Mouse (Mus musculus): ENCODE data around the gene 4931414P19Rik.

Gene 4931414P19Rik

DNA sequence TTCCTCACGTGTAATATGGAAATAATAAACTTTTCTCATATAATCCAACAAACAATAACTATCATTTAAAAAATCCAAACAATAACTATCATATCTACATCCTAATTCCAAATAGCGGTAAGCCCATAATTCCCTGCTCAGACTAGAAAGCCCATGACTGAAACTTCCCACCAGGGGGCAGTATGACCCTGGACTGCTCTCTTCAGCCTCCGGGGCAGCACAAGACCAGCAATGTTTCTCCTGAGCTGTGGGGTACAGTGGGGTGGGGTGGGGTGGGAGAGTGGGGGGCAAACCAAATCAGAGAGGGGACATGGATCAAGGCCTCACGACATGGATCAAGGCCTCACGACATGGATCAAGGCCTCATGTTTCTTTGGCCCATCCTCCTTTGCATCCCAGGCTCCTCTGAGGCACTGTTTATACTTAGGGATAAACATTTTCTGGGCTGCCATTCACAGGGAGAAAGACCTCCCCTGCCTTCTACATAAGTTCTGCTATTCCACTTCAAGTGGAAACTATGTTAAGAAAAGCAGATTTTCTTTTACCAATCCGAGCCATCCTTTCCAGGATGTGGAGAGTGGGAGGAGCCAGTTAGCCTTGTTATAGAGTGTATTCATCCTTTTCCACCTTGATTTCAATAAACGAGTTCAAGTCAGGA, 22.0 kb downstream of the 4931414P19Rik start:
- in situ Hi-C loops (cut with MseI, MboI), result no loop called here

GRCm38 (mm10) chr14:54582536-54582935, 23.3 kb downstream of the 4931414P19Rik start:
- in situ Hi-C loops (cut with MseI, MboI), result no loop called here

DNA sequence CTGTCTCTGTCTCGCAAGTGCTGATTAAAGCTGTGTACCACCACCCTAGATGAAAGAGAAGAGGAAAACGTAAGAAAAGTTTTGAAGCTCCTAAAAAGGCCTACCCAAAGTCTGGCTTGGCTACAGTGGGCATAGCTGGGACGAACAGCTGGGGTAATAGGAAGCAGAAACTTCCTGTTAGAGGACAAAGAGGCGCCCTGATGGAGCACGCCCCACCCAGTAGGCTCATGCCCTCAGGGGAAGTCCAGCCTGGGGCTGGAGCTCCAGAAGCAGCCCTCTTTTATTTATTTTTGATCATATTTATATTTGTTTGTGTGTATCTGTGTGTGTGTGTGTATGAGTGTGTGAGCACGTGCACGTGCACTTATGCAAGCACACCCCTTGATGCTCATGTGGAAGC, 26.2 kb downstream of the 4931414P19Rik start:
- in situ Hi-C loops (cut with MseI, MboI), result no loop called here

- in situ Hi-C loops (cut with MseI, MboI), result no loop called here
Measured at GRCm38 (mm10) chr14:54578063-54578462, 27.7 kb downstream of the 4931414P19Rik start.

GRCm38 (mm10) chr14:54577089-54577982, 28.5 kb downstream of the 4931414P19Rik start, which contains the start of gene Ajuba:
Gene Ajuba, minus strand, starts transcription at chr14:54577558.
- in situ Hi-C loops (cut with MseI, MboI), result no loop called here

DNA sequence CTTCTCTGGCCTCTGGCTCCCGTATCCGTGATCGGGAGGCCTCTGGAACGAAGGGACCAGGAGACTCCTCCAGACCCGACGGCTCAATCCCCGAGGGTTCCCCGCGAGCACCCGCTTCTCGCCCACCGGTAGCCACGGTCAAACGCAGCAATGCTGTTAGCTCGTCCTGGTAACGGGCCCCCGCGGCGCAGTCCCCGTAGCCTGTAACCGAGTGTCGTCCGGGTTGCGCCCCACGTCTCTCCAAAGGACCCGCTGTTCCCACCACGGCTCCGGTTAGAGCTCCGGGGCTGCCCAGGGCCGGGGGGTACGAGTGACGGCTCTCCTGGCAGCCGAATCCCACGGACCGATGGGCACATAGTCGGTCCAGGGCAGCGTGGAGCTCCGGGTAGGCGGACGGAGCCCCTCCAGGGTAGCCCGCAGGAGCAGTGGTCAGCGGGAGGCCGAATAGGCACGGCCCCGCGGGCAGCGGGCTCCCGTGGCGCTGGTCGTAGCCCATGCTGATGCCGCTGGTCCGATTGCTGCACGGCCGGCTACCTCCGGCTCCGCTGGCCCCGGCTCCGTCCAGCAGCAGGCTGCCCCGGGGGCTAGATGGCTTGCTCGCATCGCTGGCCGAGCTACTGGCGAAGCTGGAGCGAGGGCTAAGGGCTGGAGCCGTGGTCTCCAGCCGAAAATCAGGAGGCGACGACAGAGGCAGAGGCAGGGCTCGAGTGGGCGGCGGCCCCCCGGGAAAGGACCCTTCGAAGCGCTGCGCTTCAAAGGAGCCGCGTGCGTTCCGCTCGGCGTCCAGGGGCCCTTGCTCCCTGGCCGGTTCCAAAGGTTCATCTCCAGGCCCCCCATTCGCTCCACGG, 29.3 kb downstream of the 4931414P19Rik start:
- in situ Hi-C loops (cut with MseI, MboI), result no loop called here

DNA sequence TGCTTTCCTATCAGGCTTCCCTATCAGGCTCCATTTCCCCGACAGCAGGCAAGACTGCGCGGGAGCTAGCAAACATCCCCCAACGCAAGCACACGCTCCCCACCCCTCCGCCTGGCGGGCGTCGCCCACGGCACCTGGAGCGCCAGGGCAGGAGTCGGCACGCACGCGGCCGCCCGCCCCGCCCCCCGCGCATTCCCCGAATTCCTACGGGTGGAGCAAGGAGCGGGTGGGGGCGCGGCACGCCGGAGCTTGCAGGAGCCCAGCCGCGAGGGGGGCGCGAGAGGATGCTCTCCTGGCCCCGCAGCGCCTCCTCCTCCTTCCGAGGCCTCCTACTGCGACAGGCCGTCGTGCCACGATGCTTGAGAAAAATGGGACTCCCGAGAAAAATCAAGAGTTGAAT, 30.2 kb downstream of the 4931414P19Rik start:
- in situ Hi-C loops (cut with MseI, MboI), result no loop called here

- in situ Hi-C loops (cut with MseI, MboI), result no loop called here
Measured at GRCm38 (mm10) chr14:54575031-54575430, 30.8 kb downstream of the 4931414P19Rik start.

- in situ Hi-C loops (cut with MseI, MboI), result no loop called here
Measured at GRCm38 (mm10) chr14:54574253-54574652, 31.5 kb downstream of the 4931414P19Rik start.

DNA sequence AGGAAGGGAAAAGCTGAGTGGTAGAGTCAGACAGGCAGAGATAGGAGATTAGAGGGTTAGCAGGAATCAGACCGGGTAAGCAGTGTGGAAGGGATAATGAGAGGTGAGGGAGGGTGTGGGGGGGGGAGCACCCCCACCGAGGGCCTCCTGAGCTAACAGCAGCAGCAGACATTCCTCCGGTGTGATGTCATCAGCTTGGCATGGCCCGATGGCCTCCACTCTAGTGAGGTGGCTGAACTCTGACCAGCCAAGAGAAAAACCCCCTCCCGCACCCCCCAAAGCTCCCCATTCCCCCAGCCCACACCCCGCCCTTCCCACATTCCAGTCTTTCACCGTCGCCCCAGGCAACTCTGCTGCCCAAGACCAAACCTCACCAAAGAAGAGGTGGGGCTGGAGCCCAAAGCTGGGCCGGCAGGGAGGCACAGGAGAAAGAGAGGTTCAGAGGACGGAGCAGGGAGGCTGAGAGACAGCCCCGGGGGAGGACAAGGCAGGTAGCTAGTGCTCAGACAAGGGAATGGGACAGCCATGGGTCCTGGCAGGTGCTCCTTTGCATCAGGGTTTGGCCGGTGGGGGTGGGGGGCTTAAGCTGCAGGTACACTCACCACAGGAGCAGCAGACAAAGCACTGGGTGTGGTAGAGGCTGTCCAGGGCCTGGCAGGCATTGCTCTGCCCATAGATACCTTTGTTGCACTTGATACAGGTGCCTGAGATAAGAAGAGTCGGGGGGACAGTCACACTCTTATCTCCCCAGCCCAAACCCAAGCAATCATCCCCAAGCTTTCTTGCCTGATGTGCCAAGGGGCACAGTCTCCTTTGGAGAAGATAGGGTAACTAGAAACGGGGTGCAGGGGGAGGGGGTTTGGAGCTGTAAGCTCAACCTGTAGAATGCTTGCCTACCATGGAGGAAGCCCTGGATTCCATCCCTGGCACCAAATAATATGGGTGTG, 32.7 kb downstream of the 4931414P19Rik start:
- in situ Hi-C loops (cut with MseI, MboI), result no loop called here

DNA sequence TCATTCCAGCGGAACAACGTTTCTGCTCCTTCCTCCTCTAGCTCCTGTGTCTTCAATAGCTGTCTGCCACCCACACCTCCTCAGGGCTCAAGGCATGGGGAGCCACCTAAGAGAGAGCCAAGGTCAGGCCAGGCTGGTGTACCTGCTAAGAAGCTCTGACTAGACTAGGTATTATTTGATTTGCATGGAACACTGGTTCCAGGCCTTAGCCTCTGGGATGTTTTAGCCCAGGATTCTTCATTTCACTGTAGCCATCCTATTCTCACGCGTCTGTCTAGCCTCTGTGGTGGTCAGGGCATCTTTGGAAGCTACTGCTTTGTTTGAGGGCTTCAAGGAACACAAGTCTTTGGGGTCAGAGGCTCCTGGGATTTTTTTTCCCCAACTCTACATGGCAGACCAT, 33.7 kb downstream of the 4931414P19Rik start:
- in situ Hi-C loops (cut with MseI, MboI), result no loop called here

GRCm38 (mm10) chr14:54569451-54570392, 36.1 kb downstream of the 4931414P19Rik start:
- in situ Hi-C loops (cut with MseI, MboI), result no loop called here

- in situ Hi-C loops (cut with MseI, MboI), result no loop called here
Measured at GRCm38 (mm10) chr14:54568694-54569414, 36.9 kb downstream of the 4931414P19Rik start.

GRCm38 (mm10) chr14:54560527-54561242, 45.1 kb downstream of the 4931414P19Rik start:
- in situ Hi-C loops (cut with MseI, MboI), result no loop called here

DNA sequence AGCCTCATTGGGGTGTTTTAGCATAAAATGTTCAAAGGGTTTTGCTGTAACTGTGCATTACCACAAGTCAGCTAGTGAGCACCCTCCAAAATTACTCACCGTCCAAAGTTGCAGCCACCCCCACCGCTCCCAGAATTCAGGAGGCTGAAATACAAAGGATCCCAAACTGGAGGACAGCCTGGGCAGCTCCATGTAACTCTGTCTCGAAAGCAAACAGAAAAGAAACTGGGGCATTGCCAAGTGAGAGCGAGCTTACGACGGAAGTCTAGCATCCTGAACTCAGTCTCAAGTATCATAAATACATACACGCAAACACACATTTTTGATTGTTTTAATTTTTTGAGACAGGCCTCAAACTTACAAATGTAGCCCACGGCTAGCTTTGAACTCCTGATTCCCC, 48.5 kb downstream of the 4931414P19Rik start:
- in situ Hi-C loops (cut with MseI, MboI), result no loop called here

DNA sequence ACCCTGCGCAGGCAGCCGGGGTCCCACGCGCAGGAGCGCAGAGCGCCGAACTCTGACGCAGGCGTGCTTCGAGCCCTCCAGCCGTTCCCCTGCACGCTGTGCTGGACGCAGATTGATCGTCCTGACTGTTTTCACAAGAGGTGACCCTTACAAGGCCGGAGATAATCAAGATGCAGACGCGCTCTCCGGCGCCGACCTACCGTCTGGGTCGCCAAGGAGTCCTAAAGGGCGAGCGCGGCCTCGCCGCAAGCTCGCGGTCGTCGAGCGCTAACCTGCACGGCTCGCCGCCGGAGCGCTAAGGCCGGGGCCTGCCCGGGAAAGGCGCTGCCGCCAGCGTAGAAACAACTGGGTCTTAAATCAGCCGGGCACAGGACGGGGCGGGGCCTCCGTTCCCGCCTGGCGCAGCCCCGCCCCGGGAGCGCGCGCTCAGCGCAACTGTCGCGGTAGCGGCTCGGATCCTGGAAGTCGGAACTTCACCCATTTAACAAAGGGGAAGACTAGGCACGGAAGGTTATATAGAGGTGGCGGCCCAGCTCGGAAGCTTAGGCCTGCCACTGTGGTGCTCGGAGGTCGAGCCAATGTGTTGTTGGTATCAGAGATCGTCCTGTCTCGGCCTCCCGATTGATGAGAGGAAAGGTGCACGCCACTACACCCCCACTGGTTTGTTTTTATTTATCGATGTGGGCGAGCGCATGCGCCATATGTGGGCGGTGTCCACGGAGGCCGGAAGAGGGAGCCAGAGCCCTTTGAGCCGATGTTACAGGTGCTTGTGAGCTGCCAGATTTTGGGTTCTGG, 51.6 kb downstream of the 4931414P19Rik start, which contains the start of gene Haus4:
TSS of gene Haus4 (minus strand) at position 642 of the 795 bp plus-strand sequence.
- in situ Hi-C loops (cut with MseI, MboI), result no loop called here

DNA sequence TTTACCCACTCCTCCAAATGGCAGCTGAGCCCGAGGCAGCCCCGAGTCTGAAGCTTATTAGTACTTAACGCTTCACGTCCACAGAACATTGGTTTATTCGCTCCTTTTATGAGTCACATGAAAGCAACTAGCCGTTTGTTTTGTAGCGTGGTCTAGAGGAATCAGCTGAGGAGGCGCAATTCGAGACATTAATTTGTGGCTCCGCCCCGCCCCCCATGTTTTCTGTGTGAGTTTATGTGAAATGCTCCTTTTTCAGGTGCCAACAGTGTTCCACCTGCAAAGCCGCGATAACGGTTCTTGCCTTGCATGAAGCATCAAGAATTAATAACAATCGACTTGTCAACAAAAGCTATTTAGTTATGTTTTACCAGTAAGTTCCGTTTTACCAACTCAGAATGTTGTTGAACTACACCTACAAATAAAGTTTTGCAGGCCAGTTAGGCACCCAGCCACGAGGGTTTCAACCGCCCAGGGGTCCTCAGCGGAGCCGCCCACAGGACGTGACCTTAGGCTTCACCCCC, 52.3 kb downstream of the 4931414P19Rik start:
- in situ Hi-C loops (cut with MseI, MboI), result no loop called here
